Mouse (Mus musculus) central nervous system, embryonic 18 days (tissue): Measurements from ENCODE around the gene Cnpy2. TPM values are rescaled to one million over a fixed set of nuclear protein-coding genes. Genes with fewer than 3 reads are reported as not detected.

Experiments
- polyA plus RNA-seq: library from polyadenylated mRNA; depleted of rRNA; stranded (reverse); fragments of >200 nt; gene quantifications from 2 replicates; pipeline ENCODE4 v1.2.3, GENCODE M21; 2012; rRNA removed

Gene Cnpy2
- 88.9 and 96.2 TPM in 2 replicates for polyA plus RNA-seq

GRCm38 (mm10) chr10:128322141-128323108, at the start of gene Cnpy2:
Gene Cnpy2 (plus strand): TSS chr10:128322459.

GRCm38 (mm10) chr10:128298702-128299171, 23.5 kb upstream of the Cnpy2 start, which contains the start of gene Il23a:
Gene Il23a (minus strand): TSS chr10:128298752.

GRCm38 (mm10) chr10:128303126-128304021, 18.9 kb upstream of the Cnpy2 start, which contains the start of gene Pan2:
Gene Pan2 (plus strand): TSS chr10:128303335.

GRCm38 (mm10) chr10:128337306-128338181, 15.3 kb downstream of the Cnpy2 start, which contains the start of gene Cs:
Gene Cs (plus strand): TSS chr10:128337734.

GRCm38 (mm10) chr10:128368402-128369217, 46.4 kb downstream of the Cnpy2 start, which contains the start of gene Coq10a:
Gene Coq10a (minus strand): TSS chr10:128368997.

GRCm38 (mm10) chr10:128376455-128377211, 54.4 kb downstream of the Cnpy2 start, which contains the start of gene Ankrd52:
Gene Ankrd52 (plus strand): TSS chr10:128377115.

Other genes starting within 250 kb of the Cnpy2 start
- gene Atp5b, start 239.2 kb upstream of the Cnpy2 start, polyA plus RNA-seq: 1,417 and 1,472 TPM in 2 replicates
- gene Baz2a, start 230.9 kb upstream of the Cnpy2 start, polyA plus RNA-seq: 23.7 and 23.9 TPM in 2 replicates
- 15.2 and 16.2 TPM in 2 replicates for gene Rbms2, start 142.2 kb upstream of the Cnpy2 start, polyA plus RNA-seq
- 4.4 and 4.9 TPM in 2 replicates for gene Gls2, start 128.0 kb upstream of the Cnpy2 start, polyA plus RNA-seq
- gene Spryd4, start 110.7 kb upstream of the Cnpy2 start, polyA plus RNA-seq: 13.7 and 13.9 TPM in 2 replicates
- 0.05 and 0.11 TPM in 2 replicates for gene Mip, start 96.6 kb upstream of the Cnpy2 start, polyA plus RNA-seq
- gene Timeless, start 90.4 kb upstream of the Cnpy2 start, polyA plus RNA-seq: 8.5 and 8.8 TPM in 2 replicates
- gene Apon, start 68.4 kb upstream of the Cnpy2 start, polyA plus RNA-seq: 0.12 TPM in 2 replicates
- 0.12 and 0.17 TPM in 2 replicates for gene Apof, start 53.8 kb upstream of the Cnpy2 start, polyA plus RNA-seq
- 33.4 and 33.7 TPM in 2 replicates for gene Stat2, start 51.9 kb upstream of the Cnpy2 start, polyA plus RNA-seq
- gene Il23a, start 23.7 kb upstream of the Cnpy2 start, polyA plus RNA-seq: 0.12 and 0.13 TPM in 2 replicates
- 30.4 and 30.5 TPM in 2 replicates for gene Pan2, start 19.1 kb upstream of the Cnpy2 start, polyA plus RNA-seq
- gene Cs, start 15.3 kb downstream of the Cnpy2 start, polyA plus RNA-seq: 197 and 201 TPM in 2 replicates
- gene Coq10a, start 46.5 kb downstream of the Cnpy2 start, polyA plus RNA-seq: 86.2 and 87.5 TPM in 2 replicates
- gene Ankrd52, start 54.7 kb downstream of the Cnpy2 start, polyA plus RNA-seq: 41.2 and 46.4 TPM in 2 replicates
- 0.53 and 0.54 TPM in 2 replicates for gene Slc39a5, start 78.8 kb downstream of the Cnpy2 start, polyA plus RNA-seq
- gene Nabp2, start 89.0 kb downstream of the Cnpy2 start, polyA plus RNA-seq: 95.9 and 102 TPM in 2 replicates
- gene Rnf41, start 89.2 kb downstream of the Cnpy2 start, polyA plus RNA-seq: 84.4 and 89.6 TPM in 2 replicates
- 299 and 327 TPM in 2 replicates for gene Smarcc2, start 136.8 kb downstream of the Cnpy2 start, polyA plus RNA-seq
- 1,229 and 1,412 TPM in 2 replicates for gene Myl6, start 171.7 kb downstream of the Cnpy2 start, polyA plus RNA-seq
- gene Myl6b, start 176.2 kb downstream of the Cnpy2 start, polyA plus RNA-seq: 50.3 and 54.8 TPM in 2 replicates
- gene Esyt1, start 203.4 kb downstream of the Cnpy2 start, polyA plus RNA-seq: 12.2 and 13.9 TPM in 2 replicates
- 16.5 and 17.2 TPM in 2 replicates for gene Zc3h10, start 225.3 kb downstream of the Cnpy2 start, polyA plus RNA-seq
- 2,248 and 2,668 TPM in 2 replicates for gene Rpl41, start 226.8 kb downstream of the Cnpy2 start, polyA plus RNA-seq
- 131 and 136 TPM in 2 replicates for gene Pa2g4, start 243.5 kb downstream of the Cnpy2 start, polyA plus RNA-seq